In genomic region chr8:122573176-122573575, GRCm38 (mm10) we compare ENCODE assay signal across 6 mouse cellular contexts. TPM values are rescaled to one million over a fixed set of nuclear protein-coding genes. Genes with fewer than 3 reads are reported as not detected.
DNase-seq lines count a peak whose midpoint lies in the region; ATAC-seq lines count a peak whose summit lies in the region.
"Not testable (repeated sequence)": the region's sequence is repeated elsewhere in the genome, so short reads cannot be mapped to it uniquely, and the experiment has no call there.

No protein-coding gene starts in this region.

- DNase-seq in MN1 (ENCODE audit: low spot score): peak; percentile 40
- not testable (repeated sequence) for DNase-seq in forebrain, embryonic 10.5 days (ENCODE audit: extremely low spot score, low spot score)

- H3K27ac ChIP-seq in forebrain, embryonic 10.5 days: peak overlapping the region; percentile 62
- 0 out of 2 replicates have a peak overlapping the region, but pooled peaks have one; percentile 17 for H3K27ac ChIP-seq in hindbrain, embryonic 12.5 days
- H3K27ac ChIP-seq in kidney, embryonic 15.5 days: peak overlapping the region; percentile 10; the same call in 1 of the 2 replicates
- peak overlapping the region; percentile 80 for H3K27ac ChIP-seq in liver, embryonic 15.5 days (replicated peaks)
- 0 out of 2 replicates have a peak overlapping the region, but pooled peaks have one; percentile 37 for H3K27ac ChIP-seq in midbrain, embryonic 13.5 days

- ATAC-seq in hindbrain, embryonic 12.5 days (ENCODE audit: low FRiP score); kidney, embryonic 15.5 days (replicated peaks; ENCODE audit: low FRiP score); liver, embryonic 15.5 days (ENCODE audit: insufficient read depth); midbrain, embryonic 13.5 days: not testable (repeated sequence)

- H3K27me3 ChIP-seq in forebrain, embryonic 10.5 days (ENCODE audit: poor library complexity, severe bottlenecking); hindbrain, embryonic 12.5 days; kidney, embryonic 15.5 days; liver, embryonic 15.5 days; midbrain, embryonic 13.5 days: not testable (repeated sequence)

- H3K9me3 ChIP-seq in forebrain, embryonic 10.5 days; hindbrain, embryonic 12.5 days (replicated peaks); kidney, embryonic 15.5 days (replicated peaks); liver, embryonic 15.5 days (replicated peaks); midbrain, embryonic 13.5 days: not testable (repeated sequence)

- not testable (repeated sequence) for H3K9ac ChIP-seq in hindbrain, embryonic 12.5 days; kidney, embryonic 15.5 days; liver, embryonic 15.5 days; midbrain, embryonic 13.5 days (replicated peaks)

- H3K4me3 ChIP-seq in forebrain, embryonic 10.5 days; hindbrain, embryonic 12.5 days; kidney, embryonic 15.5 days (replicated peaks); liver, embryonic 15.5 days (replicated peaks); midbrain, embryonic 13.5 days (replicated peaks): not testable (repeated sequence)

- peaks cover 86% of the 10 kb centered on the region for H3K4me1 ChIP-seq in forebrain, embryonic 10.5 days
- H3K4me1 ChIP-seq in hindbrain, embryonic 12.5 days: peaks cover 49% of the 10 kb centered on the region
- peaks cover 66% of the 10 kb centered on the region for H3K4me1 ChIP-seq in kidney, embryonic 15.5 days
- H3K4me1 ChIP-seq in liver, embryonic 15.5 days (replicated peaks): peaks cover 88% of the 10 kb centered on the region
- peaks cover 48% of the 10 kb centered on the region for H3K4me1 ChIP-seq in midbrain, embryonic 13.5 days (replicated peaks)

- H3K4me2 ChIP-seq in hindbrain, embryonic 12.5 days (replicated peaks); kidney, embryonic 15.5 days; midbrain, embryonic 13.5 days (replicated peaks): not testable (repeated sequence)
- H3K4me2 ChIP-seq in liver, embryonic 15.5 days: 0 out of 2 replicates have a peak overlapping the region, but pooled peaks have one; percentile 7

- H3K36me3 ChIP-seq in forebrain, embryonic 10.5 days (replicated peaks): peaks cover 66% of the 10 kb centered on the region
- H3K36me3 ChIP-seq in hindbrain, embryonic 12.5 days: peaks cover 43% of the 10 kb centered on the region
- peaks cover 54% of the 10 kb centered on the region for H3K36me3 ChIP-seq in kidney, embryonic 15.5 days
- H3K36me3 ChIP-seq in liver, embryonic 15.5 days (replicated peaks): peaks cover 56% of the 10 kb centered on the region
- H3K36me3 ChIP-seq in midbrain, embryonic 13.5 days: peaks cover 38% of the 10 kb centered on the region

- 44% methylated on average over 4 of the region's 4 CpGs for whole genome bisulfite sequencing in forebrain, embryonic 10.5 days
- 28% methylated on average over 4 of the region's 4 CpGs for WGBS in hindbrain, embryonic 12.5 days
- 49% methylated on average over 4 of the region's 4 CpGs for WGBS in kidney, embryonic 15.5 days
- WGBS in liver, embryonic 15.5 days (ENCODE audit: insufficient replicate concordance): 50% methylated on average over 4 of the region's 4 CpGs
- WGBS in midbrain, embryonic 13.5 days: 20% methylated on average over 4 of the region's 4 CpGs

RNA-seq across cellular contexts. Expression of gene Aprt, which starts 3.5 kb away (rescaled TPM):
- 313 and 321 TPM in 2 replicates for polyA plus RNA-seq in forebrain, embryonic 10.5 days (2016; fragmentation: Nextera tagmentation; extraction: Ambion mirVana)
- 160 and 185 TPM in 2 replicates for polyA plus RNA-seq in hindbrain, embryonic 12.5 days (2016; fragmentation: Nextera tagmentation; extraction: Ambion mirVana)
- polyA plus RNA-seq in kidney, embryonic 15.5 days (2015; fragmentation: Nextera tagmentation; extraction: Ambion mirVana): 333 and 353 TPM in 2 replicates
- 187 and 214 TPM in 2 replicates for polyA plus RNA-seq in liver, embryonic 15.5 days (2015; fragmentation: Nextera tagmentation; extraction: Ambion mirVana)
- 136 and 152 TPM in 2 replicates for polyA plus RNA-seq in midbrain, embryonic 13.5 days (2015; fragmentation: Nextera tagmentation; extraction: Ambion mirVana)

RNA-seq across cellular contexts. Expression of gene Cdt1, which starts 5.4 kb away (rescaled TPM):
- 73.2 and 79.8 TPM in 2 replicates for polyA plus RNA-seq in forebrain, embryonic 10.5 days (2016; fragmentation: Nextera tagmentation; extraction: Ambion mirVana)
- polyA plus RNA-seq in hindbrain, embryonic 12.5 days (2016; fragmentation: Nextera tagmentation; extraction: Ambion mirVana): 22.7 and 23.9 TPM in 2 replicates
- polyA plus RNA-seq in kidney, embryonic 15.5 days (2015; fragmentation: Nextera tagmentation; extraction: Ambion mirVana): 40.8 and 50.4 TPM in 2 replicates
- polyA plus RNA-seq in liver, embryonic 15.5 days (2015; fragmentation: Nextera tagmentation; extraction: Ambion mirVana): 45.9 and 46.0 TPM in 2 replicates
- 13.8 and 14.1 TPM in 2 replicates for polyA plus RNA-seq in midbrain, embryonic 13.5 days (2015; fragmentation: Nextera tagmentation; extraction: Ambion mirVana)

RNA-seq across cellular contexts. Expression of gene Piezo1, which starts 22.0 kb away (rescaled TPM):
- 6.1 and 8.8 TPM in 2 replicates for polyA plus RNA-seq in forebrain, embryonic 10.5 days (2016; fragmentation: Nextera tagmentation; extraction: Ambion mirVana)
- polyA plus RNA-seq in hindbrain, embryonic 12.5 days (2016; fragmentation: Nextera tagmentation; extraction: Ambion mirVana): 8.9 TPM in 2 replicates
- 13.2 and 17.8 TPM in 2 replicates for polyA plus RNA-seq in kidney, embryonic 15.5 days (2015; fragmentation: Nextera tagmentation; extraction: Ambion mirVana)
- 12.4 and 17.4 TPM in 2 replicates for polyA plus RNA-seq in liver, embryonic 15.5 days (2015; fragmentation: Nextera tagmentation; extraction: Ambion mirVana)
- 1.6 and 2.9 TPM in 2 replicates for polyA plus RNA-seq in midbrain, embryonic 13.5 days (2015; fragmentation: Nextera tagmentation; extraction: Ambion mirVana)

RNA-seq across cellular contexts. Expression of gene Galns, which starts 38.1 kb away (rescaled TPM):
- 4.6 and 5.5 TPM in 2 replicates for polyA plus RNA-seq in forebrain, embryonic 10.5 days (2016; fragmentation: Nextera tagmentation; extraction: Ambion mirVana)
- 6.3 and 6.9 TPM in 2 replicates for polyA plus RNA-seq in hindbrain, embryonic 12.5 days (2016; fragmentation: Nextera tagmentation; extraction: Ambion mirVana)
- polyA plus RNA-seq in kidney, embryonic 15.5 days (2015; fragmentation: Nextera tagmentation; extraction: Ambion mirVana): 14.0 and 16.0 TPM in 2 replicates
- 8.2 and 8.8 TPM in 2 replicates for polyA plus RNA-seq in liver, embryonic 15.5 days (2015; fragmentation: Nextera tagmentation; extraction: Ambion mirVana)
- polyA plus RNA-seq in midbrain, embryonic 13.5 days (2015; fragmentation: Nextera tagmentation; extraction: Ambion mirVana): 3.9 and 4.7 TPM in 2 replicates

RNA-seq across cellular contexts. Expression of gene Trappc2l, which starts 38.3 kb away (rescaled TPM):
- 41.0 and 44.1 TPM in 2 replicates for polyA plus RNA-seq in forebrain, embryonic 10.5 days (2016; fragmentation: Nextera tagmentation; extraction: Ambion mirVana)
- polyA plus RNA-seq in hindbrain, embryonic 12.5 days (2016; fragmentation: Nextera tagmentation; extraction: Ambion mirVana): 48.2 and 52.6 TPM in 2 replicates
- polyA plus RNA-seq in kidney, embryonic 15.5 days (2015; fragmentation: Nextera tagmentation; extraction: Ambion mirVana): 51.8 and 54.8 TPM in 2 replicates
- polyA plus RNA-seq in liver, embryonic 15.5 days (2015; fragmentation: Nextera tagmentation; extraction: Ambion mirVana): 24.2 and 33.1 TPM in 2 replicates
- 98.5 and 102 TPM in 2 replicates for polyA plus RNA-seq in midbrain, embryonic 13.5 days (2015; fragmentation: Nextera tagmentation; extraction: Ambion mirVana)

Comparison
In these comparisons a context has a peak if more than half of its experiments do, and no peak if none do; other contexts are left out.
1. H3K27ac ChIP-seq: peak in every context shown above with its lines; median percentile 80 in liver, embryonic 15.5 days; 62 in forebrain, embryonic 10.5 days; 37 in midbrain, embryonic 13.5 days; 17 in hindbrain, embryonic 12.5 days; 10 in kidney, embryonic 15.5 days.